ENCODE assay signal across 8 mouse cellular contexts in the genomic region with DNA sequence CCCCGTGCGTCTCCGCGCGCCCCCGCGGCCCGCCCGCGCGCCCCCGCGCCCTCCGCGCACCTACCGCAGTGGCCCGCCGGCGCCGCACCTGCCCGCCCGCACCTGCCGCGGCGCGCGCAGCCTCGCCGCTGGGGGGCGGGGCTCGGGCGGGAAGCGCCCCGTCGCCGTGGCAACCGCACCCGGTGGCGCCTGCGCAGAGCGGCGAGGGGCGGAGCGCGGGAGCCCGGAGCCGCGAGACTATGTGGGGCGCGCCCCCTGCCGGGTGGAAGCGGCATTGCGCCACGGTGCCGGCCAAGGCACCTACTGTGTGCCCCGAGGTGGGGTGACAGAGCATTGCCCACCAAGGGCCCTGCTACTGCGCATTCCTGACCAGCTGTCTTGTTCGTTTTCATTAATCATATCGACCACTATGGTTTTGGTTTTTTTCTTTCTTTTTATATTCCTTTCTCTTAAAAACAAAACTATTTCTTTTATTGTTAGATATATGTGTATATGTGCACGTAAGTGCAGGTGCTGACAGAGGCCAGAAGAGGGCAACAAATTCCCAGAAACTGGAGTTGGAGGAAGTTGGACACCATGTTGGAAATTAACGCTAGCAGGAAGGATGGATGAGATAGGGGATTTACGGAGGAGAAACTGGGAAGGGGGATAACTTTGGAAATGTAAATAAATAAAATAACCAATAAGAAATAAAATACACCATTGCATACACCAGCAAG. TPM values are rescaled to one million over a fixed set of nuclear protein-coding genes. Genes with fewer than 3 reads are reported as not detected.
DNase-seq lines count a peak whose midpoint lies in the region; ATAC-seq lines count a peak whose summit lies in the region.

A gene (minus strand): TSS at position 90 of the 719 bp plus-strand sequence.

- H3K27ac ChIP-seq in limb, embryonic 10.5 days: peak within 1 kb of the TSS; percentile 78
- H3K27ac ChIP-seq in midbrain, embryonic 10.5 days (replicated peaks): peak within 1 kb of the TSS; percentile 87

- WGBS in limb, embryonic 10.5 days: 10% methylated on average over 53 of the region's 62 CpGs
- WGBS in midbrain, embryonic 10.5 days: 12% methylated on average over 62 of the region's 62 CpGs

- peak within 1 kb of the TSS; percentile 68 for H3K4me3 ChIP-seq in limb, embryonic 10.5 days
- peak within 1 kb of the TSS; percentile 81 for H3K4me3 ChIP-seq in midbrain, embryonic 10.5 days

- DNase-seq in adrenal gland, postnatal 4 days (ENCODE audit: low spot score in 2 of 2): peak; percentile 63 to 67
- peak; percentile 54 for DNase-seq in embryo, embryonic 11.5 days (ENCODE audit: low read depth, low spot score)
- peak; percentile 99 for DNase-seq in heart, adult 11 months
- peak; percentile 78 for DNase-seq in kidney, adult 11 months
- DNase-seq in limb, embryonic 10.5 days (ENCODE audit: low spot score): peak; percentile 81
- peak; percentile 73 for DNase-seq in midbrain, embryonic 10.5 days (ENCODE audit: low spot score)
- peak; percentile 40 for DNase-seq in spleen, adult 12 weeks (ENCODE audit: low spot score)

- H3K27me3 ChIP-seq in limb, embryonic 10.5 days (ENCODE audit: low read depth, poor library complexity, severe bottlenecking): peaks cover 23% of the 10 kb centered on the region
- H3K27me3 ChIP-seq in midbrain, embryonic 10.5 days (ENCODE audit: low read depth, poor library complexity, severe bottlenecking): peaks cover 18% of the 10 kb centered on the region

- ATAC-seq in activated CD4-positive, CD25-positive, alpha-beta regulatory T cell, adult 4 months: no peak

- H3K36me3 ChIP-seq in limb, embryonic 10.5 days: no peaks in the 10 kb centered on the region
- H3K36me3 ChIP-seq in midbrain, embryonic 10.5 days: no peaks in the 10 kb centered on the region

- peaks cover 38% of the 10 kb centered on the region for H3K4me1 ChIP-seq in limb, embryonic 10.5 days
- peaks cover 44% of the 10 kb centered on the region for H3K4me1 ChIP-seq in midbrain, embryonic 10.5 days

- H3K9me3 ChIP-seq in limb, embryonic 10.5 days (replicated peaks): no peaks in the 10 kb centered on the region
- H3K9me3 ChIP-seq in midbrain, embryonic 10.5 days (replicated peaks): no peaks in the 10 kb centered on the region

RNA-seq across cellular contexts. Expression of the gene that starts here (rescaled TPM):
- total RNA-seq in adrenal gland, postnatal 4 days (2021): 10 to 100 TPM; 21.2 to 23.3 TPM
- polyA plus RNA-seq in limb, embryonic 10.5 days (2016; fragmentation: Nextera tagmentation; extraction: Ambion mirVana): 2.5 and 2.9 TPM in 2 replicates
- polyA plus RNA-seq in midbrain, embryonic 10.5 days (2016; fragmentation: Nextera tagmentation; extraction: Ambion mirVana): 2.7 and 2.9 TPM in 2 replicates
- under 1 TPM; 0.24 to 0.60 TPM for polyA plus RNA-seq in activated CD4-positive, CD25-positive, alpha-beta regulatory T cell, adult 4 months (2017; shearing (Covaris generic))

Comparison
In these comparisons a context has a peak if more than half of its experiments do, and no peak if none do; other contexts are left out.
1. DNase-seq: peak in every context shown above with its lines; median percentile 99 in heart, adult 11 months; 81 in limb, embryonic 10.5 days; 78 in kidney, adult 11 months; 73 in midbrain, embryonic 10.5 days; 65 in adrenal gland, postnatal 4 days; 54 in embryo, embryonic 11.5 days; 40 in spleen, adult 12 weeks.